ENCODE assay signal across 35 mouse cellular contexts in genomic region chr10:3710081-3710480, GRCm38 (mm10).
"Had no signal": no experiment of that assay in that cellular context is flagged by ENCODE, and none has a peak within 500 bp of the region (broad histone marks: within the 10 kb centered on the region; RNA-seq: fewer than 3 reads in every experiment).

No protein-coding gene starts in this region.

- H3K4me2 ChIP-seq: heart, embryonic 11.5 days; heart, embryonic 12.5 days; heart, embryonic 13.5 days; heart, embryonic 15.5 days; hindbrain, embryonic 12.5 days; hindbrain, embryonic 13.5 days; hindbrain, embryonic 14.5 days; hindbrain, embryonic 15.5 days; intestine, embryonic 15.5 days; kidney, embryonic 15.5 days had no signal

- H3K36me3 ChIP-seq: heart, embryonic 10.5 days; heart, embryonic 12.5 days; heart, embryonic 13.5 days; heart, embryonic 15.5 days; hindbrain, embryonic 10.5 days; hindbrain, embryonic 12.5 days; hindbrain, embryonic 13.5 days; hindbrain, embryonic 15.5 days; intestine, embryonic 15.5 days; kidney, embryonic 15.5 days had no signal

- ATAC-seq: hindbrain, embryonic 16.5 days; hindbrain, postnatal 0 days; inflammation-experienced regulatory T-cells, adult 6 months; intestine, embryonic 15.5 days; intestine, embryonic 16.5 days; intestine, postnatal 0 days had no signal

- H3K9me3 ChIP-seq: heart, embryonic 13.5 days; heart, embryonic 15.5 days; hindbrain, embryonic 10.5 days; hindbrain, embryonic 12.5 days; hindbrain, embryonic 13.5 days; hindbrain, embryonic 15.5 days; intestine, embryonic 15.5 days; kidney, embryonic 15.5 days had no signal

- H3K4me1 ChIP-seq: heart, embryonic 10.5 days; heart, embryonic 12.5 days; heart, embryonic 13.5 days; heart, embryonic 15.5 days; hindbrain, embryonic 10.5 days; hindbrain, embryonic 12.5 days; hindbrain, embryonic 13.5 days; hindbrain, embryonic 15.5 days; intestine, embryonic 15.5 days; kidney, embryonic 15.5 days had no signal

- DNase-seq: heart, postnatal 10 days; heart, postnatal 14 days; heart, postnatal 36 days; heart, postnatal 4 days; kidney, adult 11 months; kidney, adult 18-20 months; kidney, adult 2 months; kidney, adult 8-10 months; kidney, adult 9 months; kidney, postnatal 10 days; kidney, postnatal 14 days; kidney, postnatal 25 days; kidney, postnatal 36 days; kidney, postnatal 4 days; layer of hippocampus, adult 9-11 months; layer of hippocampus, postnatal 36 days had no signal

- H3K4me3 ChIP-seq: heart, embryonic 10.5 days; heart, embryonic 12.5 days; heart, embryonic 13.5 days; heart, embryonic 15.5 days; hindbrain, embryonic 10.5 days; hindbrain, embryonic 12.5 days; hindbrain, embryonic 13.5 days; hindbrain, embryonic 15.5 days; intestine, embryonic 15.5 days; kidney, embryonic 15.5 days; layer of hippocampus, adult 2 months had no signal

- H3K27ac ChIP-seq: heart, embryonic 10.5 days; heart, embryonic 13.5 days; heart, embryonic 15.5 days; hindbrain, embryonic 10.5 days; hindbrain, embryonic 12.5 days; hindbrain, embryonic 13.5 days; hindbrain, embryonic 14.5 days; hindbrain, embryonic 15.5 days; hindbrain, postnatal 0 days; intestine, embryonic 15.5 days; kidney, embryonic 15.5 days; kidney, postnatal 0 days; layer of hippocampus, adult 2 months had no signal

- H3K27me3 ChIP-seq: heart, embryonic 12.5 days; heart, embryonic 15.5 days; hindbrain, embryonic 12.5 days; hindbrain, embryonic 13.5 days; hindbrain, embryonic 15.5 days; intestine, embryonic 15.5 days; kidney, embryonic 15.5 days had no signal

- H3K9ac ChIP-seq: heart, embryonic 12.5 days; heart, embryonic 13.5 days; heart, embryonic 15.5 days; hindbrain, embryonic 12.5 days; hindbrain, embryonic 13.5 days; hindbrain, embryonic 14.5 days; hindbrain, embryonic 15.5 days; intestine, embryonic 15.5 days; kidney, embryonic 15.5 days had no signal
